Mouse (Mus musculus) E14TG2a.4 (cell line): ENCODE measurements at regions not wholly inside any gene's neighbourhood (a gene's known extent, or its start where the extent isn't known, plus 50 kb on each side); places are given as distances from the start of the nearest gene placed in this dataset.

Experiments
- CTCF ChIP-seq: conservative IDR thresholded peaks from 2 replicates; pipeline ENCODE4 v1.5.1; 2014; ENCODE audit warnings: low read length
- NANOG ChIP-seq: IDR thresholded peaks from 2 replicates; pipeline ENCODE4 v1.6.1; 2014; ENCODE audit warnings: borderline replicate concordance, low read length, mixed read lengths
- POU5F1 ChIP-seq: IDR thresholded peaks from 2 replicates; pipeline ENCODE4 v1.6.1; 2014; ENCODE audit warnings: low read length, borderline replicate concordance

GRCm38 (mm10) chr1:35032619-35033018, 182.8 kb downstream of the Plekhb2 start:
- TF ChIP-seq CTCF (peak; percentile 31), NANOG (no peak), POU5F1 (no peak)
